Mouse (Mus musculus) stomach, postnatal 0 days (tissue): ENCODE results near the gene Rptor.

Experiments
- CTCF ChIP-seq: IDR thresholded peaks from 2 replicates; pipeline ENCODE4 v1.5.1; 2016; ENCODE audit warnings: antibody characterized with exemption, low read depth, mild to moderate bottlenecking, moderate library complexity
- EP300 ChIP-seq: optimal IDR thresholded peaks from 2 replicates; pipeline ENCODE3; 2016; ENCODE audit warnings: antibody characterized with exemption

GRCm38 (mm10) chr11:119627243-119627642 lies 24.5 kb downstream of the Rptor start:
- peak; percentile 50 for TF ChIP-seq CTCF
- no peak for TF ChIP-seq EP300
